Mouse (Mus musculus): ENCODE measurements around the gene Cyp46a1.

GRCm38 (mm10) chr12:108334529-108334928 is 348 bp downstream of the Cyp46a1 start:
- no peak for TF ChIP-seq CTCF (IDR thresholded peaks at IDR 0.05; ENCODE audit: borderline replicate concordance, extremely low read depth, insufficient read depth, insufficient read length)
- TF ChIP-seq POLR2A (IDR thresholded peaks at IDR 0.05; ENCODE audit: borderline replicate concordance, extremely low read depth, insufficient read depth, insufficient read length, poor library complexity, severe bottlenecking) = no peak
